Mouse (Mus musculus) kidney, adult 2 months (tissue): ENCODE data around the gene Ppp1r9a. TPM values are rescaled to one million over a fixed set of nuclear protein-coding genes. Genes with fewer than 3 reads are reported as not detected.

Experiments
- DNase-seq: peaks from one replicate; pipeline ENCODE4 v3.0.0; 2021
- H3K27ac ChIP-seq: fragments of 200-500 bp; 2 replicates; pipeline ENCODE4 v1.5.1; 2012; ENCODE audit warnings: low read depth, low read length, control low read depth, inconsistent platforms; ENCODE audit not compliant: insufficient read depth
- H3K27me3 ChIP-seq: fragments of 200-500 bp; replicated peaks from 2 replicates; pipeline ENCODE4 v1.6.1; 2012; ENCODE audit warnings: mild to moderate bottlenecking, moderate library complexity, low read length, inconsistent platforms; ENCODE audit not compliant: control insufficient read depth, insufficient read depth
- H3K36me3 ChIP-seq: fragments of 200-500 bp; 2 replicates; pipeline ENCODE4 v1.6.1; 2012; ENCODE audit warnings: mild to moderate bottlenecking, moderate library complexity, low read length, inconsistent platforms; ENCODE audit not compliant: control insufficient read depth, insufficient read depth
- H3K4me1 ChIP-seq: fragments of 200-500 bp; 2 replicates; pipeline ENCODE4 v1.6.1; 2011; ENCODE audit warnings: low read length; ENCODE audit not compliant: control insufficient read depth, insufficient read depth
- H3K4me3 ChIP-seq: fragments of 200-500 bp; 2 replicates; pipeline ENCODE4 v1.5.1; 2011; ENCODE audit warnings: mild to moderate bottlenecking, low read depth, low read length, control low read depth; ENCODE audit not compliant: insufficient read depth
- CTCF ChIP-seq: fragments of 200-500 bp; conservative IDR thresholded peaks from 2 replicates; pipeline ENCODE4 v1.5.1; 2011; ENCODE audit warnings: low read depth, mild to moderate bottlenecking, control low read depth, low read length, moderate library complexity, mixed read lengths; ENCODE audit not compliant: insufficient read depth, insufficient read length
- POLR2A ChIP-seq: fragments of 200-500 bp; IDR thresholded peaks from one replicate; pipeline ENCODE4 v1.6.1; 2011; ENCODE audit warnings: low read depth, low read length, control low read depth
- WGBS: fragments of 180-500 bp; shearing (Covaris S2); methylation state at CpG from one replicate; pipeline ENCODE4 v1.1.7; 2018; 5-methylcytosine and 5-hydroxymethylcytosine counted together
- polyA plus RNA-seq: library from polyadenylated mRNA; depleted of rRNA; stranded (reverse); fragments of >200 nt; gene quantifications from 2 replicates; pipeline ENCODE4 v1.2.3, GENCODE M21; 2012; rRNA removed

Ppp1r9a gene
- polyA plus RNA-seq, 1 experiment, result 3.0 TPM

DNA sequence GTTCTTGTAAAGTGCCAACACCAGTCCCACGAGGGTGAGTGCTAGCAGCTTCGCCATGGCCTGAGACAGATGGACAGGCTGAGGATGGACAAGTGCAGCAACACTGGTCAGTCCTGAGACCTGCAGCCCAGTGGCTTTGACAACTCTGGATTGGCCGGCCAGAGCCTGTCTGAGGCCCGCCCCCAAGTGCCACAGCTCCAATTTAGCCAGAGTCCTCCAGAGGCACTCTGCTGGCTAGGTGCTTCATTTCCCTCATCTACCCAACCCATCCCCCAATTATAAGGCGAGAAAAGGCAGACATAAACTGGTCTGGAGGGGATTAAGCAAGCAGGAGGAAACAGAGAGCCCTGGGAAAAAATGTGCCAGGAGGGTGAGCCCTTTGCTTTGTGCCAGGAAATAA lies 291.0 kb downstream of the Ppp1r9a start, which contains the start of gene Pon1:
Gene Pon1 (minus strand): TSS at position 254 of the 400 bp plus-strand sequence.
- H3K27ac ChIP-seq, result no peak within 1 kb of the TSS
- no peaks in the 10 kb centered on the region for H3K27me3 ChIP-seq
- DNase-seq, result no peak
- H3K4me3 ChIP-seq, result no peak within 1 kb of the TSS
- TF ChIP-seq POLR2A (no peak), CTCF (no peak)
- no peaks in the 10 kb centered on the region for H3K36me3 ChIP-seq
- no peaks in the 10 kb centered on the region for H3K4me1 ChIP-seq
- WGBS, result 52% methylated on average over 5 of the region's 5 CpGs

GRCm38 (mm10) chr6:5198590-5198989 lies 295.9 kb downstream of the Ppp1r9a start:
- Histone ChIP-seq H3K27me3 (no peaks in the 10 kb centered on the region), H3K36me3 (no peaks in the 10 kb centered on the region), H3K4me1 (no peaks in the 10 kb centered on the region), H3K4me3 (no peak overlapping the region), H3K27ac (no peak overlapping the region)
- WGBS, result 92% methylated on average over 5 of the region's 5 CpGs
- TF ChIP-seq CTCF, result no peak
- no peak for TF ChIP-seq POLR2A
- DNase-seq, result no peak

DNA sequence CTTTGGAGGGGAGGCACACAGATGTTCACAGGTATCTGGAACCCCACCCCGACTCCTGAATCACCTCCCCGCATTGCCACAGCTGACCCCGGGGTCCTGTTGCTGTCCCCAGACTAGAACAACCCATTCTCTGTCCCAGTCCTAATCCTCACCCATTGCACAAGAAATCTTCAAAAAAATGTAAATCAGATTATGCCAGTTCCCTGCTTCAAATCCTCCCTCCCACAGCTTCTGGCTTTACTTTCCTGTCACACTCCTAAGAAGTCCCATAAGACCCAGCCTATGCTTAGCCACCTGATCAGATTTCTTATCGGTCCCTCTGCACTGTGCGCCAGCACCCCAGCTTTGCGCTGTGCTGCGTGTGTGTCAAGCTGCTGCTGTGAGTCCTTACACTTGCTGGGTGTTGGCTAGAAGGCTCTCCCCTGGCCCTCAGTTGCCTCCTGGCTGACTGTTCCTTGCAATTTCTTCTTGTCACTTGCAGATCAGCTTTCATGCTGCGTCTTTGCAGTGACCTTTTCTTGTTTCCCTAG lies 296.7 kb downstream of the Ppp1r9a start:
- no peak overlapping the region for H3K4me3 ChIP-seq
- H3K4me1 ChIP-seq, result no peaks in the 10 kb centered on the region
- TF ChIP-seq CTCF (no peak), POLR2A (no peak)
- no peak for DNase-seq
- 85% methylated on average over 8 of the region's 8 CpGs for WGBS
- H3K27ac ChIP-seq, result no peak overlapping the region
- H3K36me3 ChIP-seq, result no peaks in the 10 kb centered on the region
- no peaks in the 10 kb centered on the region for H3K27me3 ChIP-seq

DNA sequence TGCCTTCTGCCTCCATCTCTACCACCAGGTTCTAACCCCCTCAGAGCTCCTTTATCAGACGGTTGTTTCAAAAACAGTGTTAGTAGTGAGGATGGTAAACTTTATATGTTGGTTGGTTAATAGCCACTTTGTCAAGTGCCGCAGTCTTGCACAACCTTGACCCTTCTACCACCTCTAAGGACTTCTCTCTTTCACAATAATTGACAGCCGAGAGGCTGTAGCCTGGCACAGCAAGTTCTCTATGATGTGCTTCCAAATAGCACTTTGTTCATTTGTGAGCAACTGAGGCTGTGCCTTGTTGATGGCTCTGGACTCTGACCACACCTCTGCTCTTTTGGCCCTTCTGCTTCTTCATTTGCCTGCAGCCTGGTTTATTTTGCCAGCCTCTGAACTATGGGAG lies 297.2 kb downstream of the Ppp1r9a start:
- Histone ChIP-seq H3K27me3 (no peaks in the 10 kb centered on the region), H3K36me3 (no peaks in the 10 kb centered on the region), H3K27ac (no peak overlapping the region), H3K4me3 (no peak overlapping the region), H3K4me1 (no peaks in the 10 kb centered on the region)
- TF ChIP-seq POLR2A (no peak), CTCF (no peak)
- DNase-seq, result no peak
- WGBS, result 76% methylated on average over 3 of the region's 3 CpGs

DNA sequence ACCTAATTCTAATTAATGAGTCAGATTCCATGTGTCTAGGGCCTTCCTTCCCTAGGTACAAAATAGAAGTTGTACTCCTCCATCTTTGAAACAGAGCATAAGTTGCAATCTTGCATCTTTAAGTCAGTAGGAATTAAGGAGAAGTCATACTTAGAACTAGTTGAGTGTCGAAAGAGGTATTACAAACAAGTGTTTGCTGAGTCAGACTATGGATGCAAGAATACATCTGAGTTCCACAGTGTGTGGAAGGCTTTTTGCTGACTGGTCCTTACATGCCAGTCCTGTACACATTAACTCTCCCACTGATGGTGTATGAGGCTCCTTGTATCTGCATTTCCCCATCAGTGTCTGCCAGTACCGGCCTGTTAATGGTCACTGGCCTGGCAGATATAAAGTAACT lies 305.1 kb downstream of the Ppp1r9a start:
- Histone ChIP-seq H3K27ac (no peak overlapping the region), H3K27me3 (no peaks in the 10 kb centered on the region), H3K4me1 (no peaks in the 10 kb centered on the region), H3K36me3 (no peaks in the 10 kb centered on the region), H3K4me3 (no peak overlapping the region)
- 52% methylated on average over 2 of the region's 2 CpGs for WGBS
- TF ChIP-seq POLR2A, result no peak
- TF ChIP-seq CTCF, result no peak
- DNase-seq, result no peak

Other genes starting within 250 kb of the Ppp1r9a start
- 7.0 and 8.0 TPM in 2 replicates for gene Sgce, start 155.7 kb upstream of the Ppp1r9a start, polyA plus RNA-seq
- 0.27 and 0.77 TPM in 2 replicates for gene Peg10, start 155.6 kb upstream of the Ppp1r9a start, polyA plus RNA-seq